Mouse (Mus musculus) naive thymus-derived CD4-positive, alpha-beta T cell, adult 5 months (primary cell): Measurements from ENCODE around the gene Fam216b. TPM values are rescaled to one million over a fixed set of nuclear protein-coding genes. Genes with fewer than 3 reads are reported as not detected.

Source experiments
- polyA plus RNA-seq: library from polyadenylated mRNA; unstranded; fragments of 100-300 nt; shearing (Covaris generic); gene quantifications from one replicate; pipeline ENCODE4 v1.2.1, GENCODE M21; 2017

Gene Fam216b
- polyA plus RNA-seq: not detected

GRCm38 (mm10) chr14:78088907-78089306, at the start of gene Fam216b:
Gene Fam216b (minus strand): TSS chr14:78089007.

Other genes starting within 250 kb of the Fam216b start
- gene Dnajc15, start 213.9 kb downstream of the Fam216b start, polyA plus RNA-seq: 78.9 TPM
- 59.7 TPM for gene Epsti1, start 184.8 kb downstream of the Fam216b start, polyA plus RNA-seq
- gene Tnfsf11, start 219.0 kb upstream of the Fam216b start, polyA plus RNA-seq: 15.2 TPM